Mouse (Mus musculus) kidney, embryonic 14.5 days (tissue): ENCODE measurements around the gene Plxna1. TPM values are rescaled to one million over a fixed set of nuclear protein-coding genes. Genes with fewer than 3 reads are reported as not detected.

ENCODE experiments used
- ATAC-seq: fragments of 200-750 bp; cut with Nextera tagmentation; 2 replicates; pipeline ENCODE4 v1.8.0; 2017; ENCODE audit warnings: moderate number of reproducible peaks, mild to moderate bottlenecking, moderate TSS enrichment, moderate library complexity; ENCODE audit not compliant: low FRiP score, low TSS enrichment
- H3K27ac ChIP-seq: fragments of 300-500 bp; sonication (generic); 2 replicates; pipeline ENCODE4 v1.5.1; 2014; ENCODE audit warnings: low read depth, mild to moderate bottlenecking, low read length, moderate library complexity, mixed read lengths
- H3K27me3 ChIP-seq: fragments of 300-500 bp; sonication (generic); 2 replicates; pipeline ENCODE4 v1.6.1; 2014; ENCODE audit warnings: mild to moderate bottlenecking, low read length; ENCODE audit not compliant: control insufficient read depth, insufficient read depth
- H3K36me3 ChIP-seq: fragments of 300-500 bp; sonication (generic); 2 replicates; pipeline ENCODE4 v1.6.1; 2014; ENCODE audit warnings: low read length, mixed read lengths; ENCODE audit not compliant: control insufficient read depth, insufficient read depth
- H3K4me1 ChIP-seq: fragments of 300-500 bp; sonication (generic); 2 replicates; pipeline ENCODE4 v1.6.1; 2014; ENCODE audit warnings: low read length, mixed read lengths; ENCODE audit not compliant: control insufficient read depth, insufficient read depth
- H3K4me2 ChIP-seq: fragments of 300-500 bp; sonication (generic); replicated peaks from 2 replicates; pipeline ENCODE4 v1.6.1; 2014; ENCODE audit warnings: low read depth, mild to moderate bottlenecking, low read length
- H3K4me3 ChIP-seq: fragments of 300-500 bp; sonication (generic); 2 replicates; pipeline ENCODE4 v1.5.1; 2014; ENCODE audit warnings: mild to moderate bottlenecking, low read length
- H3K9ac ChIP-seq: fragments of 300-500 bp; sonication (generic); 2 replicates; pipeline ENCODE4 v1.6.1; 2014; ENCODE audit warnings: low read depth, mild to moderate bottlenecking, low read length, moderate library complexity
- H3K9me3 ChIP-seq: fragments of 300-500 bp; sonication (generic); 2 replicates; pipeline ENCODE4 v1.6.1; 2016; ENCODE audit warnings: low read length; ENCODE audit not compliant: control insufficient read depth
- WGBS: fragments of 180-500 bp; shearing (Covaris S2); extraction: QIAGEN DNeasy Blood & Tissue Kit; methylation state at CpG from one replicate; pipeline ENCODE4 v1.1.7; 2014; 5-methylcytosine and 5-hydroxymethylcytosine counted together
- polyA plus RNA-seq: library from polyadenylated mRNA; unstranded; fragments of >200 nt; fragmentation: Nextera tagmentation; extraction: Ambion mirVana; gene quantifications from 2 replicates; pipeline ENCODE4 v1.2.1, GENCODE M21; 2014

Plxna1 gene
- polyA plus RNA-seq, 1 experiment from 2014 or later, result 28.0 TPM

- Histone ChIP-seq H3K9me3 (no peaks in the 10 kb centered on the region), H3K36me3 (peaks cover 74% of the 10 kb centered on the region), H3K4me1 (peaks cover 18% of the 10 kb centered on the region), H3K4me2 (no peak overlapping the region), H3K9ac (no peak overlapping the region), H3K4me3 (no peak overlapping the region), H3K27ac (peak overlapping the region; percentile 79), H3K27me3 (no peaks in the 10 kb centered on the region)
- WGBS, result 46% methylated on average over 3 of the region's 3 CpGs
- peak; percentile 10; the same call in 1 of the 2 replicates for ATAC-seq
These were observed 17.0 kb downstream of the Plxna1 start for GRCm38 (mm10) chr6:89345486-89345785.

GRCm38 (mm10) chr6:89344613-89345485 is 17.6 kb downstream of the Plxna1 start:
- ATAC-seq, result peak; percentile 90
- Histone ChIP-seq H3K36me3 (peaks cover 75% of the 10 kb centered on the region), H3K4me1 (peaks cover 18% of the 10 kb centered on the region), H3K27ac (peak overlapping the region; percentile 79), H3K27me3 (no peaks in the 10 kb centered on the region), H3K9me3 (no peaks in the 10 kb centered on the region), H3K4me3 (no peak overlapping the region), H3K9ac (no peak overlapping the region), H3K4me2 (no peak overlapping the region)
- WGBS, result 32% methylated on average over 10 of the region's 10 CpGs

- H3K27me3 ChIP-seq, result no peaks in the 10 kb centered on the region
- no peaks in the 10 kb centered on the region for H3K9me3 ChIP-seq
- ATAC-seq, result no peak
- H3K4me2 ChIP-seq, result no peak overlapping the region
- peaks cover 74% of the 10 kb centered on the region for H3K36me3 ChIP-seq
- H3K9ac ChIP-seq, result no peak overlapping the region
- no peak overlapping the region for H3K27ac ChIP-seq
- H3K4me1 ChIP-seq, result peaks cover 18% of the 10 kb centered on the region
- no peak overlapping the region for H3K4me3 ChIP-seq
- WGBS, result 76% methylated on average over 4 of the region's 4 CpGs
These were observed 20.4 kb downstream of the Plxna1 start for GRCm38 (mm10) chr6:89341981-89342380.

- Histone ChIP-seq H3K9ac (no peak overlapping the region), H3K27ac (no peak overlapping the region), H3K4me2 (no peak overlapping the region), H3K4me3 (no peak overlapping the region), H3K27me3 (no peaks in the 10 kb centered on the region), H3K9me3 (no peaks in the 10 kb centered on the region), H3K4me1 (peaks cover 3% of the 10 kb centered on the region), H3K36me3 (peaks cover 90% of the 10 kb centered on the region)
- 79% methylated on average over 2 of the region's 2 CpGs for WGBS
- ATAC-seq, result no peak
These were observed 23.0 kb downstream of the Plxna1 start for GRCm38 (mm10) chr6:89339447-89339846.

- H3K9me3 ChIP-seq, result no peaks in the 10 kb centered on the region
- H3K4me3 ChIP-seq, result no peak overlapping the region
- no peaks in the 10 kb centered on the region for H3K27me3 ChIP-seq
- WGBS, result 96% methylated on average over 8 of the region's 8 CpGs
- no peaks in the 10 kb centered on the region for H3K4me1 ChIP-seq
- peaks cover 93% of the 10 kb centered on the region for H3K36me3 ChIP-seq
- no peak for ATAC-seq
- no peak overlapping the region for H3K9ac ChIP-seq
- no peak overlapping the region for H3K4me2 ChIP-seq
- H3K27ac ChIP-seq, result no peak overlapping the region
These were observed 23.7 kb downstream of the Plxna1 start for GRCm38 (mm10) chr6:89338733-89339132.

GRCm38 (mm10) chr6:89337574-89337973 is 24.8 kb downstream of the Plxna1 start:
- no peak for ATAC-seq
- Histone ChIP-seq H3K36me3 (peaks cover 93% of the 10 kb centered on the region), H3K27me3 (no peaks in the 10 kb centered on the region), H3K4me2 (no peak overlapping the region), H3K4me1 (no peaks in the 10 kb centered on the region), H3K27ac (no peak overlapping the region), H3K9ac (no peak overlapping the region), H3K4me3 (no peak overlapping the region), H3K9me3 (no peaks in the 10 kb centered on the region)
- 88% methylated on average over 9 of the region's 9 CpGs for WGBS

- no peaks in the 10 kb centered on the region for H3K27me3 ChIP-seq
- H3K4me2 ChIP-seq, result no peak overlapping the region
- H3K4me1 ChIP-seq, result no peaks in the 10 kb centered on the region
- peaks cover 96% of the 10 kb centered on the region for H3K36me3 ChIP-seq
- H3K9me3 ChIP-seq, result no peaks in the 10 kb centered on the region
- no peak overlapping the region for H3K4me3 ChIP-seq
- H3K9ac ChIP-seq, result no peak overlapping the region
- 91% methylated on average over 12 of the region's 12 CpGs for WGBS
- no peak for ATAC-seq
- no peak overlapping the region for H3K27ac ChIP-seq
These were observed 28.3 kb downstream of the Plxna1 start for GRCm38 (mm10) chr6:89333964-89334702.

- H3K4me3 ChIP-seq, result no peak overlapping the region
- no peaks in the 10 kb centered on the region for H3K27me3 ChIP-seq
- H3K36me3 ChIP-seq, result peaks cover 94% of the 10 kb centered on the region
- no peak for ATAC-seq
- WGBS, result 92% methylated on average over 10 of the region's 10 CpGs
- H3K4me2 ChIP-seq, result no peak overlapping the region
- no peak overlapping the region for H3K9ac ChIP-seq
- 0 out of 2 replicates have a peak, but pooled peaks cover 6% of the 10 kb centered on the region for H3K4me1 ChIP-seq
- H3K27ac ChIP-seq, result no peak overlapping the region
- H3K9me3 ChIP-seq, result no peaks in the 10 kb centered on the region
These were observed 31.5 kb downstream of the Plxna1 start for GRCm38 (mm10) chr6:89330957-89331356.

- no peak for ATAC-seq
- Histone ChIP-seq H3K27ac (no peak overlapping the region), H3K4me2 (no peak overlapping the region), H3K27me3 (no peaks in the 10 kb centered on the region), H3K4me3 (no peak overlapping the region), H3K9me3 (no peaks in the 10 kb centered on the region), H3K4me1 (0 out of 2 replicates have a peak, but pooled peaks cover 6% of the 10 kb centered on the region), H3K36me3 (peaks cover 88% of the 10 kb centered on the region), H3K9ac (no peak overlapping the region)
- WGBS, result 89% methylated on average over 4 of the region's 4 CpGs
These were observed 33.8 kb downstream of the Plxna1 start for GRCm38 (mm10) chr6:89328634-89329033.
